9 mouse cellular contexts compared by ENCODE assay signal in genomic region chr15:86087591-86088149, GRCm38 (mm10). TPM values are rescaled to one million over a fixed set of nuclear protein-coding genes. Genes with fewer than 3 reads are reported as not detected.
DNase-seq lines count a peak whose midpoint lies in the region; ATAC-seq and TF ChIP-seq lines count a peak whose summit lies in the region.
"Had no signal": no experiment of that assay in that cellular context is flagged by ENCODE, and none has a peak within 500 bp of the region (broad histone marks: within the 10 kb centered on the region; RNA-seq: fewer than 3 reads in every experiment).

No protein-coding gene starts in this region.

- no peak overlapping the region for H3K4me2 ChIP-seq in lung, embryonic 14.5 days
- no peak overlapping the region for H3K4me2 ChIP-seq in lung, postnatal 0 days (replicated peaks; ENCODE audit: low read depth, low read length)
- peak overlapping the region; percentile 28; the same call in 1 of the 2 replicates for H3K4me2 ChIP-seq in forebrain, embryonic 13.5 days
- no peak overlapping the region for H3K4me2 ChIP-seq in hindbrain, postnatal 0 days (ENCODE audit: low read depth, low read length)
- H3K4me2 ChIP-seq: embryonic facial prominence, embryonic 15.5 days had no signal

- H3K27me3 ChIP-seq in lung, embryonic 14.5 days (ENCODE audit: insufficient read depth, low read length) = no peaks in the 10 kb centered on the region
- no peaks in the 10 kb centered on the region for H3K27me3 ChIP-seq in lung, postnatal 0 days (replicated peaks; ENCODE audit: insufficient read depth, low read length)
- H3K27me3 ChIP-seq in forebrain, embryonic 13.5 days = no peaks in the 10 kb centered on the region
- no peaks in the 10 kb centered on the region for H3K27me3 ChIP-seq in hindbrain, postnatal 0 days (ENCODE audit: insufficient read depth, low read length)
- H3K27me3 ChIP-seq: embryonic facial prominence, embryonic 15.5 days had no signal

- TF ChIP-seq CTCF in lung, embryonic 14.5 days (IDR thresholded peaks at IDR 0.05; ENCODE audit: low read depth) = no peak
- TF ChIP-seq CTCF in lung, postnatal 0 days (IDR thresholded peaks at IDR 0.05) = no peak
- no peak for TF ChIP-seq CTCF in hindbrain, postnatal 0 days (IDR thresholded peaks at IDR 0.05; ENCODE audit: low read depth)

- H3K4me3 ChIP-seq in lung, embryonic 14.5 days (ENCODE audit: low read depth, low read length) = no peak overlapping the region
- H3K4me3 ChIP-seq in lung, postnatal 0 days (ENCODE audit: low read depth, low read length) = no peak overlapping the region
- H3K4me3 ChIP-seq in forebrain, embryonic 13.5 days = no peak overlapping the region
- no peak overlapping the region for H3K4me3 ChIP-seq in hindbrain, postnatal 0 days (ENCODE audit: low read length)
- H3K4me3 ChIP-seq: embryonic facial prominence, embryonic 15.5 days had no signal

- no peak for DNase-seq in lung, embryonic 14.5 days
- no peak for DNase-seq in lung, postnatal 0 days (ENCODE audit: low spot score)
- peak; percentile 56 for DNase-seq in hindbrain, postnatal 0 days (ENCODE audit: low spot score)
- DNase-seq in retina, postnatal 1 day = peak; percentile 52
- no peak for DNase-seq in gastrocnemius, adult 8-10 months (ENCODE audit: low spot score in 2 of 2)
- DNase-seq in MN1 (ENCODE audit: low spot score) = no peak
- no peak for DNase-seq in urinary bladder, postnatal 14 days (ENCODE audit: low spot score)

- peaks cover 43% of the 10 kb centered on the region for H3K4me1 ChIP-seq in lung, embryonic 14.5 days (ENCODE audit: insufficient read depth)
- peaks cover 40% of the 10 kb centered on the region for H3K4me1 ChIP-seq in lung, postnatal 0 days (ENCODE audit: insufficient read depth, low read depth, low read length)
- H3K4me1 ChIP-seq in forebrain, embryonic 13.5 days = peaks cover 84% of the 10 kb centered on the region
- peaks cover 53% of the 10 kb centered on the region for H3K4me1 ChIP-seq in hindbrain, postnatal 0 days (ENCODE audit: insufficient read depth, low read length)

- H3K9ac ChIP-seq in lung, embryonic 14.5 days = no peak overlapping the region
- H3K9ac ChIP-seq in lung, postnatal 0 days (replicated peaks; ENCODE audit: low read depth) = no peak overlapping the region
- H3K9ac ChIP-seq in forebrain, embryonic 13.5 days = peak overlapping the region; percentile 51
- H3K9ac ChIP-seq in hindbrain, postnatal 0 days (replicated peaks; ENCODE audit: low read length) = peak overlapping the region; percentile 41; the same call in 1 of the 2 replicates
- H3K9ac ChIP-seq: embryonic facial prominence, embryonic 15.5 days had no signal

- ATAC-seq in lung, embryonic 14.5 days (ENCODE audit: insufficient read depth) = no peak
- ATAC-seq in lung, postnatal 0 days = no peak
- peak; percentile 64 for ATAC-seq in forebrain, embryonic 13.5 days
- peak; percentile 19; the same call in 1 of the 2 replicates for ATAC-seq in hindbrain, postnatal 0 days

- TF ChIP-seq EP300 in lung, postnatal 0 days (IDR thresholded peaks at IDR 0.05) = no peak

- no peaks in the 10 kb centered on the region for H3K9me3 ChIP-seq in lung, embryonic 14.5 days (ENCODE audit: low read depth, low read length)
- no peaks in the 10 kb centered on the region for H3K9me3 ChIP-seq in lung, postnatal 0 days (ENCODE audit: low read length)
- no peaks in the 10 kb centered on the region for H3K9me3 ChIP-seq in forebrain, embryonic 13.5 days (replicated peaks)
- H3K9me3 ChIP-seq in hindbrain, postnatal 0 days (ENCODE audit: low read length) = no peaks in the 10 kb centered on the region
- H3K9me3 ChIP-seq: embryonic facial prominence, embryonic 15.5 days had no signal

- 71% methylated on average over 14 of the region's 14 CpGs for WGBS in lung, embryonic 14.5 days
- WGBS in lung, postnatal 0 days = 57% methylated on average over 14 of the region's 14 CpGs
- WGBS in forebrain, embryonic 13.5 days = 4% methylated on average over 14 of the region's 14 CpGs
- WGBS in hindbrain, postnatal 0 days = 11% methylated on average over 14 of the region's 14 CpGs

- H3K27ac ChIP-seq in lung, embryonic 14.5 days (ENCODE audit: low read depth) = peak overlapping the region; percentile 6; the same call in 1 of the 2 replicates
- no peak overlapping the region for H3K27ac ChIP-seq in lung, postnatal 0 days (ENCODE audit: low read length)
- H3K27ac ChIP-seq in forebrain, embryonic 13.5 days = peak overlapping the region; percentile 91
- H3K27ac ChIP-seq in hindbrain, postnatal 0 days = peak overlapping the region; percentile 82
- H3K27ac ChIP-seq: embryonic facial prominence, embryonic 15.5 days had no signal

- 0 out of 2 replicates have a peak, but pooled peaks cover 3% of the 10 kb centered on the region for H3K36me3 ChIP-seq in lung, embryonic 14.5 days (ENCODE audit: insufficient read depth)
- H3K36me3 ChIP-seq in lung, postnatal 0 days (ENCODE audit: insufficient read depth, low read length) = no peaks in the 10 kb centered on the region
- peaks cover 16% of the 10 kb centered on the region for H3K36me3 ChIP-seq in forebrain, embryonic 13.5 days (ENCODE audit: poor library complexity, severe bottlenecking)
- no peaks in the 10 kb centered on the region for H3K36me3 ChIP-seq in hindbrain, postnatal 0 days (ENCODE audit: insufficient read depth, low read length)

RNA-seq across cellular contexts. Expression of gene Gramd4, which starts 30.2 kb away (rescaled TPM):
- polyA plus RNA-seq in lung, embryonic 14.5 days (2014; fragmentation: Nextera tagmentation; extraction: Ambion mirVana) = 8.6 and 9.8 TPM in 2 replicates
- polyA plus RNA-seq in lung, postnatal 0 days (2015; fragmentation: Nextera tagmentation; extraction: Ambion mirVana) = 9.9 and 11.1 TPM in 2 replicates
- 30.1 and 31.6 TPM in 2 replicates for polyA plus RNA-seq in forebrain, embryonic 13.5 days (2015; fragmentation: Nextera tagmentation; extraction: Ambion mirVana)
- 36.2 and 40.9 TPM in 2 replicates for total RNA-seq in hindbrain, postnatal 0 days (2014; rRNA removed)
- polyA plus RNA-seq in hindbrain, postnatal 0 days (2015; fragmentation: Nextera tagmentation; extraction: Ambion mirVana) = 18.6 and 19.0 TPM in 2 replicates
- 1 to 10 TPM; 5.8 to 9.2 (median 8.1) TPM for total RNA-seq in gastrocnemius, adult 8-10 months (2022)

RNA-seq across cellular contexts. Expression of gene Celsr1, which starts 54.1 kb away (rescaled TPM):
- 9.0 and 9.9 TPM in 2 replicates for polyA plus RNA-seq in lung, embryonic 14.5 days (2014; fragmentation: Nextera tagmentation; extraction: Ambion mirVana)
- polyA plus RNA-seq in lung, postnatal 0 days (2015; fragmentation: Nextera tagmentation; extraction: Ambion mirVana) = 2.1 and 2.2 TPM in 2 replicates
- 6.6 and 7.1 TPM in 2 replicates for polyA plus RNA-seq in forebrain, embryonic 13.5 days (2015; fragmentation: Nextera tagmentation; extraction: Ambion mirVana)
- total RNA-seq in hindbrain, postnatal 0 days (2014; rRNA removed) = 16.4 and 19.4 TPM in 2 replicates
- polyA plus RNA-seq in hindbrain, postnatal 0 days (2015; fragmentation: Nextera tagmentation; extraction: Ambion mirVana) = 0.98 and 0.99 TPM in 2 replicates
- total RNA-seq in gastrocnemius, adult 8-10 months (2022) = under 1 TPM; 0.02 to 0.36 (median 0.10) TPM

Comparison
In these comparisons a context has a peak if more than half of its experiments do, and no peak if none do; other contexts are left out.
1. ATAC-seq: peak in forebrain, embryonic 13.5 days (single experiment) and hindbrain, postnatal 0 days (single experiment); none in lung, embryonic 14.5 days (single experiment) and lung, postnatal 0 days (single experiment).
2. DNase-seq: peak in hindbrain, postnatal 0 days (single experiment) and retina, postnatal 1 day (single experiment); none in lung, embryonic 14.5 days (single experiment), lung, postnatal 0 days (single experiment), gastrocnemius, adult 8-10 months (0 of 2), MN1 (single experiment) and urinary bladder, postnatal 14 days (single experiment).
3. H3K9ac ChIP-seq: peak in forebrain, embryonic 13.5 days (single experiment) and hindbrain, postnatal 0 days (single experiment); none in lung, embryonic 14.5 days (single experiment) and lung, postnatal 0 days (single experiment).